Mouse (Mus musculus): ENCODE measurements around the gene Hsdl2. TPM values are rescaled to one million over a fixed set of nuclear protein-coding genes. Genes with fewer than 3 reads are reported as not detected.
"Not testable (repeated sequence)": the region's sequence is repeated elsewhere in the genome, so short reads cannot be mapped to it uniquely, and the experiment has no call there.

Hsdl2 gene
- polyA plus RNA-seq, 1 experiment: 27.8 TPM

- H3K4me1 ChIP-seq (ENCODE audit: control insufficient read depth, insufficient read depth, low read length): peaks cover under 1% of the 10 kb centered on the region; the same call in 1 of the 2 replicates
- peak; percentile 55 for DNase-seq
- 67% methylated on average over 5 of the region's 5 CpGs for WGBS
- TF ChIP-seq CTCF (conservative IDR thresholded peaks at IDR 0.05; ENCODE audit: insufficient read depth, insufficient read length, low read depth, low read length) (no peak), POLR2A (IDR thresholded peaks at IDR 0.05; ENCODE audit: low read depth, low read length) (no peak)
- H3K27me3 ChIP-seq (replicated peaks; ENCODE audit: control insufficient read depth, insufficient read depth, low read length): no peaks in the 10 kb centered on the region
- H3K27ac ChIP-seq (ENCODE audit: insufficient read depth, low read depth, low read length): no peak overlapping the region
- H3K4me3 ChIP-seq (ENCODE audit: insufficient read depth, low read depth, low read length): no peak overlapping the region
- H3K36me3 ChIP-seq (ENCODE audit: control insufficient read depth, insufficient read depth, low read length): no peaks in the 10 kb centered on the region
These were observed 28.5 kb upstream of the Hsdl2 start for GRCm38 (mm10) chr4:59552835-59553234.

GRCm38 (mm10) chr4:59553576-59553975 lies 27.8 kb upstream of the Hsdl2 start:
- H3K36me3 ChIP-seq (ENCODE audit: control insufficient read depth, insufficient read depth, low read length): no peaks in the 10 kb centered on the region
- no peak for DNase-seq
- peaks cover 7% of the 10 kb centered on the region; the same call in 1 of the 2 replicates for H3K4me1 ChIP-seq (ENCODE audit: control insufficient read depth, insufficient read depth, low read length)
- TF ChIP-seq CTCF (conservative IDR thresholded peaks at IDR 0.05; ENCODE audit: insufficient read depth, insufficient read length, low read depth, low read length) (no peak), POLR2A (IDR thresholded peaks at IDR 0.05; ENCODE audit: low read depth, low read length) (no peak)
- no peaks in the 10 kb centered on the region for H3K27me3 ChIP-seq (replicated peaks; ENCODE audit: control insufficient read depth, insufficient read depth, low read length)
- H3K27ac ChIP-seq (ENCODE audit: insufficient read depth, low read depth, low read length): no peak overlapping the region
- 62% methylated on average over 3 of the region's 3 CpGs for WGBS
- H3K4me3 ChIP-seq (ENCODE audit: insufficient read depth, low read depth, low read length): no peak overlapping the region

GRCm38 (mm10) chr4:59555177-59555576 lies 26.2 kb upstream of the Hsdl2 start:
- DNase-seq: no peak
- no peaks in the 10 kb centered on the region for H3K36me3 ChIP-seq (ENCODE audit: control insufficient read depth, insufficient read depth, low read length)
- H3K27ac ChIP-seq (ENCODE audit: insufficient read depth, low read depth, low read length): no peak overlapping the region
- H3K4me3 ChIP-seq (ENCODE audit: insufficient read depth, low read depth, low read length): no peak overlapping the region
- H3K27me3 ChIP-seq (replicated peaks; ENCODE audit: control insufficient read depth, insufficient read depth, low read length): no peaks in the 10 kb centered on the region
- TF ChIP-seq CTCF (conservative IDR thresholded peaks at IDR 0.05; ENCODE audit: insufficient read depth, insufficient read length, low read depth, low read length): no peak
- TF ChIP-seq POLR2A (IDR thresholded peaks at IDR 0.05; ENCODE audit: low read depth, low read length): no peak
- peaks cover 12% of the 10 kb centered on the region; the same call in 1 of the 2 replicates for H3K4me1 ChIP-seq (ENCODE audit: control insufficient read depth, insufficient read depth, low read length)

GRCm38 (mm10) chr4:59557343-59557742 lies 24.0 kb upstream of the Hsdl2 start:
- H3K4me1 ChIP-seq (ENCODE audit: control insufficient read depth, insufficient read depth, low read length): peaks cover 12% of the 10 kb centered on the region; the same call in 1 of the 2 replicates
- H3K27ac ChIP-seq (ENCODE audit: insufficient read depth, low read depth, low read length); H3K36me3 ChIP-seq (ENCODE audit: control insufficient read depth, insufficient read depth, low read length); H3K27me3 ChIP-seq (replicated peaks; ENCODE audit: control insufficient read depth, insufficient read depth, low read length); DNase-seq; H3K4me3 ChIP-seq (ENCODE audit: insufficient read depth, low read depth, low read length): not testable (repeated sequence)
- 96% methylated on average over 4 of the region's 4 CpGs for WGBS

GRCm38 (mm10) chr4:59558096-59558720 lies 23.2 kb upstream of the Hsdl2 start:
- Histone ChIP-seq H3K36me3 (ENCODE audit: control insufficient read depth, insufficient read depth, low read length) (no peaks in the 10 kb centered on the region), H3K27ac (ENCODE audit: insufficient read depth, low read depth, low read length) (peak overlapping the region; percentile 46; the same call in 1 of the 2 replicates), H3K4me3 (ENCODE audit: insufficient read depth, low read depth, low read length) (no peak overlapping the region), H3K27me3 (replicated peaks; ENCODE audit: control insufficient read depth, insufficient read depth, low read length) (no peaks in the 10 kb centered on the region), H3K4me1 (ENCODE audit: control insufficient read depth, insufficient read depth, low read length) (peaks cover 12% of the 10 kb centered on the region; the same call in 1 of the 2 replicates)
- 36% methylated on average over 6 of the region's 6 CpGs for WGBS
- peak; percentile 81 for DNase-seq
- TF ChIP-seq CTCF (conservative IDR thresholded peaks at IDR 0.05; ENCODE audit: insufficient read depth, insufficient read length, low read depth, low read length) (no peak), POLR2A (IDR thresholded peaks at IDR 0.05; ENCODE audit: low read depth, low read length) (no peak)

GRCm38 (mm10) chr4:59560141-59560540 lies 21.2 kb upstream of the Hsdl2 start:
- no peak for TF ChIP-seq CTCF (conservative IDR thresholded peaks at IDR 0.05; ENCODE audit: insufficient read depth, insufficient read length, low read depth, low read length)
- Histone ChIP-seq H3K4me1 (ENCODE audit: control insufficient read depth, insufficient read depth, low read length) (peaks cover 12% of the 10 kb centered on the region; the same call in 1 of the 2 replicates), H3K27me3 (replicated peaks; ENCODE audit: control insufficient read depth, insufficient read depth, low read length) (no peaks in the 10 kb centered on the region), H3K27ac (ENCODE audit: insufficient read depth, low read depth, low read length) (no peak overlapping the region), H3K4me3 (ENCODE audit: insufficient read depth, low read depth, low read length) (no peak overlapping the region), H3K36me3 (ENCODE audit: control insufficient read depth, insufficient read depth, low read length) (no peaks in the 10 kb centered on the region)
- 96% methylated on average over 6 of the region's 6 CpGs for WGBS
- no peak for DNase-seq

- Histone ChIP-seq H3K4me3 (ENCODE audit: insufficient read depth, low read depth, low read length) (no peak overlapping the region), H3K36me3 (ENCODE audit: control insufficient read depth, insufficient read depth, low read length) (no peaks in the 10 kb centered on the region), H3K27me3 (replicated peaks; ENCODE audit: control insufficient read depth, insufficient read depth, low read length) (no peaks in the 10 kb centered on the region), H3K4me1 (ENCODE audit: control insufficient read depth, insufficient read depth, low read length) (0 out of 2 replicates have a peak, but pooled peaks cover 1% of the 10 kb centered on the region), H3K27ac (ENCODE audit: insufficient read depth, low read depth, low read length) (no peak overlapping the region)
- DNase-seq: no peak
- no peak for TF ChIP-seq POLR2A (IDR thresholded peaks at IDR 0.05; ENCODE audit: low read depth, low read length)
- WGBS: 86% methylated on average over 3 of the region's 3 CpGs
These were observed 17.2 kb upstream of the Hsdl2 start for GRCm38 (mm10) chr4:59564128-59564527.

Data from kidney, adult 2 months (tissue).